ENCODE assay signal across 9 mouse cellular contexts in the genomic region with DNA sequence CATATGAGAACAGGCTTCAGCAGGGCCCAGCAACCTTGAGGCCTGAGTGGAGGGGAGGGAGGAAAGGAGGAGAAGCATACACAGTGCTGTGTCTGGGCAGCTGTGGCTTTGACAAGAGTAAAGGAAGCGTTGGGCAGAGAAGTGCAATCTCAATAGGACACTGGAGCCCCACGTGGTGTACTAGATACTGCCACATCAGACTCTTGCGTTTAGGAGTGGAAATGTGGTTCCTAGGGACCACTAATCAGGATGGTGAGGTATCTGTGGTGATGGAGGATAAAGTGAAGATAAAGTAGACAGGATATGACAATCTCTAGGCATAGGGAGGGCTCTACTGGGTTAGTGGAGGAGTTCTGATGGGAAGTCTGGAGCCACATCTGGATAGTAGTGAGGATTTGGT. TPM values are rescaled to one million over a fixed set of nuclear protein-coding genes. Genes with fewer than 3 reads are reported as not detected.
DNase-seq lines count a peak whose midpoint lies in the region; ATAC-seq and TF ChIP-seq lines count a peak whose summit lies in the region.
"Had no signal": no experiment of that assay in that cellular context is flagged by ENCODE, and none has a peak within 500 bp of the region (broad histone marks: within the 10 kb centered on the region; RNA-seq: fewer than 3 reads in every experiment).

No protein-coding gene starts in this region.

- peaks cover 10 to 33% of the 10 kb centered on the region in 2 experiments for H3K4me1 ChIP-seq in heart, embryonic 14.5 days (ENCODE audit: control insufficient read depth in 2 of 2, insufficient read depth in 2 of 2, low read length in 2 of 2)
- H3K4me1 ChIP-seq in heart, adult 2 months (ENCODE audit: control insufficient read depth, insufficient read depth, low read length) = peaks cover 5% of the 10 kb centered on the region
- H3K4me1 ChIP-seq in hindbrain, embryonic 15.5 days (replicated peaks) = peaks cover 38% of the 10 kb centered on the region
- peaks cover 42% of the 10 kb centered on the region for H3K4me1 ChIP-seq in midbrain, embryonic 13.5 days (replicated peaks)

- H3K9me3 ChIP-seq in heart, embryonic 14.5 days (ENCODE audit: control insufficient read depth, low read length) = no peaks in the 10 kb centered on the region
- no peaks in the 10 kb centered on the region for H3K9me3 ChIP-seq in hindbrain, embryonic 15.5 days
- H3K9me3 ChIP-seq in midbrain, embryonic 13.5 days = no peaks in the 10 kb centered on the region

- no peaks in the 10 kb centered on the region for H3K27me3 ChIP-seq in heart, embryonic 14.5 days (ENCODE audit: control insufficient read depth, insufficient read depth, low read length)
- no peaks in the 10 kb centered on the region for H3K27me3 ChIP-seq in heart, adult 2 months (ENCODE audit: control insufficient read depth, insufficient read depth, low read length)
- H3K27me3 ChIP-seq in hindbrain, embryonic 15.5 days = no peaks in the 10 kb centered on the region
- H3K27me3 ChIP-seq in midbrain, embryonic 13.5 days = no peaks in the 10 kb centered on the region

- ATAC-seq in heart, embryonic 14.5 days (ENCODE audit: insufficient number of reproducible peaks, insufficient read depth, low FRiP score, low read depth) = no peak
- ATAC-seq in hindbrain, embryonic 15.5 days (ENCODE audit: low FRiP score, low read depth) = no peak
- no peak for ATAC-seq in midbrain, embryonic 13.5 days

- TF ChIP-seq EP300 in heart, adult 2 months (IDR thresholded peaks at IDR 0.05; ENCODE audit: insufficient read depth, low read depth, low read length) = no peak

- H3K27ac ChIP-seq in heart, embryonic 14.5 days (replicated peaks in 1 of 2; ENCODE audit: control insufficient read depth in 1 of 2, insufficient read depth in 1 of 2, low read depth in 2 of 2, low read length in 2 of 2) = peak overlapping the region in 1 of 2 experiments; percentile 90; a peak in 1 of 4 replicates
- no peak overlapping the region for H3K27ac ChIP-seq in heart, adult 2 months
- no peak overlapping the region for H3K27ac ChIP-seq in hindbrain, embryonic 15.5 days (replicated peaks)
- H3K27ac ChIP-seq in midbrain, embryonic 13.5 days = no peak overlapping the region

- H3K4me3 ChIP-seq in heart, embryonic 14.5 days (ENCODE audit: control insufficient read depth in 1 of 2, insufficient read depth in 1 of 2, low read depth in 1 of 2, low read length in 2 of 2) = peak overlapping the region in 1 of 2 experiments; percentile 82; a peak in 2 of 4 replicates
- H3K4me3 ChIP-seq in heart, adult 2 months = no peak overlapping the region; the same call in 1 of the 2 replicates
- H3K4me3 ChIP-seq in hindbrain, embryonic 15.5 days = peak overlapping the region; percentile 62
- H3K4me3 ChIP-seq in midbrain, embryonic 13.5 days (replicated peaks) = peak overlapping the region; percentile 80

- peaks cover 43% of the 10 kb centered on the region for H3K36me3 ChIP-seq in heart, embryonic 14.5 days (ENCODE audit: control insufficient read depth, insufficient read depth, low read length)
- peaks cover 4% of the 10 kb centered on the region for H3K36me3 ChIP-seq in heart, adult 2 months (ENCODE audit: control insufficient read depth, insufficient read depth, low read length)
- peaks cover 24% of the 10 kb centered on the region for H3K36me3 ChIP-seq in hindbrain, embryonic 15.5 days
- peaks cover 28% of the 10 kb centered on the region for H3K36me3 ChIP-seq in midbrain, embryonic 13.5 days

- 48% methylated on average over 3 of the region's 3 CpGs for WGBS in heart, embryonic 14.5 days
- WGBS in heart, adult 2 months = 23% methylated on average over 3 of the region's 3 CpGs
- 64% methylated on average over 3 of the region's 3 CpGs for WGBS in hindbrain, embryonic 15.5 days
- 77% methylated on average over 3 of the region's 3 CpGs for WGBS in midbrain, embryonic 13.5 days

- H3K4me2 ChIP-seq in heart, embryonic 14.5 days (ENCODE audit: low read length) = peak overlapping the region; percentile 78
- H3K4me2 ChIP-seq in hindbrain, embryonic 15.5 days = peak overlapping the region; percentile 79
- peak overlapping the region; percentile 78 for H3K4me2 ChIP-seq in midbrain, embryonic 13.5 days (replicated peaks)

- no peaks in the 10 kb centered on the region for H3K79me2 ChIP-seq in heart, adult 2 months (replicated peaks; ENCODE audit: control insufficient read depth, insufficient read depth, low read length)

- intact Hi-C loops in heart, adult 2 months (cut with DNase I) = loop anchor here (1.0 to 10.0 kb wide), 2 partner anchors 21 to 392 kb away; a partner anchor contains a TSS

- TF ChIP-seq CTCF in heart, adult 2 months (IDR thresholded peaks at IDR 0.05) = no peak

- H3K9ac ChIP-seq in heart, embryonic 14.5 days (ENCODE audit: low read length) = peak overlapping the region; percentile 85
- no peak overlapping the region for H3K9ac ChIP-seq in heart, adult 2 months (ENCODE audit: low read depth, low read length)
- H3K9ac ChIP-seq in hindbrain, embryonic 15.5 days = peak overlapping the region; percentile 60; the same call in 1 of the 2 replicates
- H3K9ac ChIP-seq in midbrain, embryonic 13.5 days (replicated peaks) = peak overlapping the region; percentile 77

- TF ChIP-seq POLR2A in heart, adult 2 months (IDR thresholded peaks at IDR 0.05; ENCODE audit: insufficient read depth, low read depth, low read length) = no peak

- no peak for DNase-seq in heart, adult 2 months
- DNase-seq in MEL-GATA-1-ER (ENCODE audit: extremely low read depth, low read depth) = peak; percentile 33
- no peak for DNase-seq in spleen, postnatal 10 days (ENCODE audit: low spot score in 2 of 2)
- no peak for DNase-seq in cerebellum, postnatal 4 days (ENCODE audit: low spot score in 2 of 2)
- DNase-seq in thymus, postnatal 36 days = no peak

RNA-seq across cellular contexts. Expression of a gene that starts 1.0 kb away (rescaled TPM):
- polyA plus RNA-seq in heart, embryonic 14.5 days (2014; fragmentation: Nextera tagmentation; extraction: Ambion mirVana) = 7.6 and 12.6 TPM in 2 replicates
- total RNA-seq in heart, adult 2 months (2021) = 10 to 100 TPM; 16.3 to 16.8 TPM
- 10.5 and 12.8 TPM in 2 replicates for polyA plus RNA-seq in heart, adult 2 months (2012; rRNA removed)
- polyA plus RNA-seq in hindbrain, embryonic 15.5 days (2015; fragmentation: Nextera tagmentation; extraction: Ambion mirVana) = 14.9 and 15.7 TPM in 2 replicates
- polyA plus RNA-seq in midbrain, embryonic 13.5 days (2015; fragmentation: Nextera tagmentation; extraction: Ambion mirVana) = 20.3 and 21.6 TPM in 2 replicates

RNA-seq across cellular contexts. Expression of a gene that starts 4.5 kb away (rescaled TPM):
- 94.7 and 96.9 TPM in 2 replicates for polyA plus RNA-seq in heart, embryonic 14.5 days (2014; fragmentation: Nextera tagmentation; extraction: Ambion mirVana)
- total RNA-seq in heart, adult 2 months (2021) = 10 to 100 TPM; 11.3 to 15.0 TPM
- polyA plus RNA-seq in heart, adult 2 months (2012; rRNA removed) = 25.0 and 32.9 TPM in 2 replicates
- polyA plus RNA-seq in hindbrain, embryonic 15.5 days (2015; fragmentation: Nextera tagmentation; extraction: Ambion mirVana) = 108 and 111 TPM in 2 replicates
- 79.6 and 81.3 TPM in 2 replicates for polyA plus RNA-seq in midbrain, embryonic 13.5 days (2015; fragmentation: Nextera tagmentation; extraction: Ambion mirVana)

RNA-seq across cellular contexts. Expression of a gene that starts 21.7 kb away (rescaled TPM):
- polyA plus RNA-seq in heart, embryonic 14.5 days (2014; fragmentation: Nextera tagmentation; extraction: Ambion mirVana) = 47.2 and 51.4 TPM in 2 replicates
- 100 to 1,000 TPM in 1 of 2 experiments, 10 to 100 TPM in 1; 88.7 to 100 TPM for total RNA-seq in heart, adult 2 months (2021)
- 60.8 and 72.6 TPM in 2 replicates for polyA plus RNA-seq in heart, adult 2 months (2012; rRNA removed)
- 47.6 and 53.7 TPM in 2 replicates for polyA plus RNA-seq in hindbrain, embryonic 15.5 days (2015; fragmentation: Nextera tagmentation; extraction: Ambion mirVana)
- polyA plus RNA-seq in midbrain, embryonic 13.5 days (2015; fragmentation: Nextera tagmentation; extraction: Ambion mirVana) = 55.3 and 57.8 TPM in 2 replicates

RNA-seq across cellular contexts. Expression of a gene that starts 25.4 kb away (rescaled TPM):
- polyA plus RNA-seq in heart, embryonic 14.5 days (2014; fragmentation: Nextera tagmentation; extraction: Ambion mirVana) = 0.30 TPM in 1 of 2 replicates, not detected in the other
- total RNA-seq in heart, adult 2 months (2021) = not detected
- 1.0 TPM in 1 of 2 replicates, not detected in the other for polyA plus RNA-seq in heart, adult 2 months (2012; rRNA removed)
- 2.7 and 3.1 TPM in 2 replicates for polyA plus RNA-seq in hindbrain, embryonic 15.5 days (2015; fragmentation: Nextera tagmentation; extraction: Ambion mirVana)
- polyA plus RNA-seq in midbrain, embryonic 13.5 days (2015; fragmentation: Nextera tagmentation; extraction: Ambion mirVana) = 0.23 and 0.34 TPM in 2 replicates
- total RNA-seq: hematopoietic stem cell, adult 5-6 weeks had no signal

RNA-seq across cellular contexts. Expression of a gene that starts 33.7 kb away (rescaled TPM):
- polyA plus RNA-seq in heart, embryonic 14.5 days (2014; fragmentation: Nextera tagmentation; extraction: Ambion mirVana) = 66.4 and 67.9 TPM in 2 replicates
- 10 to 100 TPM; 77.0 to 89.5 TPM for total RNA-seq in heart, adult 2 months (2021)
- polyA plus RNA-seq in heart, adult 2 months (2012; rRNA removed) = 86.8 and 148 TPM in 2 replicates
- 64.5 and 73.4 TPM in 2 replicates for polyA plus RNA-seq in hindbrain, embryonic 15.5 days (2015; fragmentation: Nextera tagmentation; extraction: Ambion mirVana)
- 61.6 and 63.1 TPM in 2 replicates for polyA plus RNA-seq in midbrain, embryonic 13.5 days (2015; fragmentation: Nextera tagmentation; extraction: Ambion mirVana)
